Mouse (Mus musculus) megakaryocyte progenitor cell, adult 5-6 weeks (primary cell): ENCODE measurements around the gene Osbp2. TPM values are rescaled to one million over a fixed set of nuclear protein-coding genes. Genes with fewer than 3 reads are reported as not detected.
A peak's percentile ranks its signal among the peaks of the same experiment; 100 is the strongest.

ENCODE experiments used
- ATAC-seq: replicated peaks from 2 replicates; pipeline ENCODE4 v1.8.0; 2016; ENCODE audit warnings: mild to moderate bottlenecking, moderate TSS enrichment, inconsistent platforms; ENCODE audit not compliant: poor library complexity
- total RNA-seq, 2 experiments: library from RNA; stranded (forward) in 1 of 2; stranded (reverse) in 1 of 2; fragments of 157-497, 149-512 nt in 1 of 2; fragments of 200-1000 nt in 1 of 2; gene quantifications; 2 replicates each; pipeline versions ENCODE4 v1.2.3 to v1.2.4; 2015 to 2017

Gene Osbp2
- total RNA-seq, 2 experiments from 2014 or later = not detected

DNA sequence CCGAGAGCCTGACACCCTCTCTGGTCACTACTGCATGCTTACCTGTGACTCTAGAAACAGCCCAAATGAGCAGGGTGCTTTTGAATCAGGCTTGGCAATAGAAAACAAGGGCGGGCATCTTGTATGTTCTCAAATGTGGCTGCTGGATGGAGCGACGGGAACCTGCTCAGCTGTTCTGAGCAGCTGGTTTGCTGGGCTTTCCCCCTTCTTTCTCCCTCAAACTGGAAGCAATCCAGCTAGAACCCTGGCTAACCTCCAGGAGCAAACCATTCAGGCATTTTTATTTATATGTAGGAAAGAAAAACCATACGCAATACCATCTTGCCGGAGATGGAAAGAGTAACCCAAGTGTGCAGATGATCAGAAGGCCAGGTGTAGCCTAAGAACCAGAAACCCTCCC is 147.0 kb downstream of the Osbp2 start:
- ATAC-seq = no peak

- peak; percentile 89 for ATAC-seq
These were observed 149.2 kb downstream of the Osbp2 start for GRCm38 (mm10) chr11:3714486-3714885.

GRCm38 (mm10) chr11:3710203-3710602 is 153.5 kb downstream of the Osbp2 start:
- ATAC-seq = no peak

DNA sequence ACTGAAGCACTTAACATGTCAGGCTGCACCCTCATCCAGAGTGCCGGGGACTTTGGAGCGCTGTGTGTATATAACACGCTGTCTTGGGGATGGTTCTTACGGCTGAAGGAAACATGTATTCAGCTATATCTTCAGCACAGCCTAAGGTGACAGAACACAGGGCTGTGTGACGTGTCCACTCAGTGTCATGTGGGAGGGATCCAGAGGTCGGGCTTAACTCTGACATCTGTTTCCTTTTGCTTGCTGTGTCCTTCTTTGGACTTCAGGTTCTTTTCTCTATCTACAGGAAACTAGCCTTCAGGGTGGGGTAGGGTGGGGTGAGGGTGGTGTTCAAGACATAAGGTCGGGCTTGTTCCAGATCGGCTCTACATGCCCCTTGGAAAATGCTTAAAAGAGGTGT is 156.6 kb downstream of the Osbp2 start:
- ATAC-seq = no peak

DNA sequence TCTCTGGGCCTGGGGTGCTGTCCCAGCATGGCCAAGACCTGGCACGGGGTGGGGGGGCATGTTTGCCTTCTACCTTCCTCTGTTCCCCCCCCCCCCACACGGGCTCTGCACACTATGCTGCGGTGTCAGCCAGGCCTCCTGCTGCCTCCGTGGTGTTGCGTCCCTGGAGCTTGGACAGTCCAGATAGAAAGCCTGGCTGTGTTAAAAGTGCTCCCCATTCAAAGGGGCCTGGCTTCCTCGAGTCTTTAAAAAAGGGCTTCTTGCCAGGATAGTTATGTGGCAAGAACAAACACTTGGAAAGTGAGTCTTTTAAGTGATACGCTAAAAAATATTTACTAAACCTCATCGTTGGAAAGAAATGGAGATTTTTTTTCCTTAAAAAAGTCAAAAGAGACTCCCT is 159.3 kb downstream of the Osbp2 start:
- ATAC-seq = no peak

GRCm38 (mm10) chr11:3703089-3703992 is 160.4 kb downstream of the Osbp2 start:
- ATAC-seq = no peak

- ATAC-seq = 0 out of 2 replicates have a peak, but pooled peaks have one; percentile 37
These were observed 166.3 kb downstream of the Osbp2 start for GRCm38 (mm10) chr11:3697441-3697840.

GRCm38 (mm10) chr11:3696086-3696616 is 167.6 kb downstream of the Osbp2 start:
- ATAC-seq = no peak

GRCm38 (mm10) chr11:3691746-3692145 is 172.0 kb downstream of the Osbp2 start:
- no peak for ATAC-seq

- ATAC-seq = no peak
These were observed 176.8 kb downstream of the Osbp2 start for GRCm38 (mm10) chr11:3686885-3687284.

DNA sequence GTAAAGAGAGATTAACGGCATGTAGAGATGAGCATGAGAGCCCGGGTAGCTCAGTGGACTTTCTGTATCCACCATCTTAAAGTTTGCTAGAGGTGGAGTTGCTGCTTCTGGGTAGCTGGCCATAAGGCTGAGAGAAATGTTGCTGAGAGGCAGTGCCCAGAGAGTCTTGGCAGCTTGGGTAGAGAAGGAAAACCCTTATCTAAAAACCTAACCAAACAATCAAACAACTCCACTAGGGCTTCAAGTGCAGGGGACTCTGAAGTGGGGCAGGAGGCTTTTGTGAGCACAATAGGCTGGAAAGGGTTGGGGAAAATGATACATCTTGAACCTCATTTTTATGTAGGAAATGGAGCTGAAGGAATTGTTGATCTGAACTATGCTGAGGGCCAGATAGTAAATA is 177.4 kb downstream of the Osbp2 start:
- no peak for ATAC-seq

DNA sequence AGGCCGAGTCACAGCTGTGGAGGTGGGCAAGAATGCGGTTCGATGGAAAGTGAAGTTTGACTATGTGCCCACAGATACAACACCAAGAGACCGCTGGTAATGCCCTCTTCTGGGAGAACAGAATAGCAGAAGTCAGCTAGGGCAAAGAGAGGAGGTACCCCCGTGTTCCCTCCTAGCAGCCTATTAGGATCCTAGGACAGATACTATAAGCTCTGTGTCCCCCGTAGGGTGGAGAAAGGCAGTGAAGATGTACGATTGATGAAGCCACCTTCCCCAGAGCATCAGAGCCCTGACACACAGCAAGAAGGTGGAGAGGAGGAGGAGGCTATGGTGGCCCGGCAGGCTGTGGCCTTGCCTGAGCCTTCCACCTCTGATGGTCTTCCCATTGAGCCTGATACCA is 178.3 kb downstream of the Osbp2 start:
- no peak for ATAC-seq

DNA sequence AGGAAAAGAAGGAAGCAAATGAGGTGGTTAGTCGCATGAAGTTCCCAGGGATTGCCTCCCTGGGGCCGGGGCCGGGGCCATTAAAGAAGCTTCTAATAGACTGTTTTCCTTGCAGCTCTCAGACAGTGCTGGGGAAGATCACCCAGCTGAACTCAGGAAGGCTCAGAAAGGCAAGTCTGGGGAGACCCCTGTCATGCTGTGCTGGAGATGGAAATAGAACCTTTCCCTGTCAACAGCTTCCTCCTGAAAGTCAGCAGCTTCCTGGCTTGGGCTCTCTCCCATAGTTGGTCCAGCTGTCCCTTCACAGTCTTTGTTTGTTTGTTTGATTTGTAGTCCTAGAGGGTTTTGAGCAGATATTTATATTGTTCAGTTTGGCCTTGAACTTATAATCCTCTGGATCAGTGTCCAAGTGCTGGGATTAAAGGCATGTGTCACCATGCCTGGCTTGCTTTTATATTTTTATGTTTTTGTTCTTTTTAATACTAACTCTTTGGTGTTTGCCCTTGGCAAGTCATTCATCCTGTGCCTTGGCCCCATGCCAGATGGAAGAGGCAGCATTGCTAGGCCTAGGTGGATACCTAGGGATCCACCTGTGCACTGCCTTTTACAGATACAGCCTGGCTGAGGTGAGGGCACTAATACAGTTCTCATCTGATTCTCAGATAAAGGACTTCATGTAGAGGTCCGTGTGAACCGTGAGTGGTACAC is 178.8 kb downstream of the Osbp2 start:
- ATAC-seq = no peak

DNA sequence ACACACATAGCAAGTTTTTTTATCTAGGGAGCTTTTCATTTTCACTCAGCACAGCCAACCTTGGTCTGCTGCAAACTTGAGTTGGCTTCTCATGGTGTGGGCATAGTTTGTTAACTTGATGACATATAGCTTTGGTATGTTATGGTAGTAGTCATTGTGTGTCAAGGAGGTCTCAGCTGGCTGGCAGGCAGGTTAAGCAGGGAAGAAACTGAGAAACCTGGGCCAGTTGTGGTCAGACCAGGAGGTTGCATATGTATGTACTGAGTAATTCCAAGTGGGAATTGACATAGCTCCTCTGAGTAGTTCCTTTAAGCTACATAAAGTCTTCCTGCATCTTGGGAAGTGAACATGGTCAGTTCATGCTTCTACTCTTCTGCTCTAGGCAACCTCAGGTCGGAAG is 179.5 kb downstream of the Osbp2 start:
- no peak for ATAC-seq

GRCm38 (mm10) chr11:3683696-3684095 is 180.0 kb downstream of the Osbp2 start:
- no peak for ATAC-seq

DNA sequence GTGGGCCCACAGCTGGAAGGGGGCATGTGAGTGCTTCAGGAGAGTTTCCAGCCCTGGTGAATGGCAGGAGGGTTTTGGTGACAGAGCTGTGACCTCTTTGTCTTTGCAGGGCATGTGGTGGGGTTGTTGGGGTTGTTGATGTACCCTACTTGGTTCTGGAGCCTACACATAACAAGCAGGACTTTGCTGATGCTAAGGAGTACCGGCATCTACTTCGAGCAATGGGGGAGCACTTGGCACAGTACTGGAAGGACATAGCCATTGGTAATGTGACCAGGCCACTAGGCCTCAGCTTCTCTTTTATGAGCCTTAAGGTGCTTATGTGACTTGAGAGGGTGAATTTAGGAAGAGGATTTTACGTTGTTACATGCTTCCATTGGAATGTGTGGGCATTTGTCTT is 183.9 kb downstream of the Osbp2 start:
- no peak for ATAC-seq

- no peak for ATAC-seq
These were observed 186.5 kb downstream of the Osbp2 start for GRCm38 (mm10) chr11:3677204-3677603.

- ATAC-seq = peak; percentile 34; the same call in 1 of the 2 replicates
These were observed 187.3 kb downstream of the Osbp2 start for GRCm38 (mm10) chr11:3676423-3676822.

DNA sequence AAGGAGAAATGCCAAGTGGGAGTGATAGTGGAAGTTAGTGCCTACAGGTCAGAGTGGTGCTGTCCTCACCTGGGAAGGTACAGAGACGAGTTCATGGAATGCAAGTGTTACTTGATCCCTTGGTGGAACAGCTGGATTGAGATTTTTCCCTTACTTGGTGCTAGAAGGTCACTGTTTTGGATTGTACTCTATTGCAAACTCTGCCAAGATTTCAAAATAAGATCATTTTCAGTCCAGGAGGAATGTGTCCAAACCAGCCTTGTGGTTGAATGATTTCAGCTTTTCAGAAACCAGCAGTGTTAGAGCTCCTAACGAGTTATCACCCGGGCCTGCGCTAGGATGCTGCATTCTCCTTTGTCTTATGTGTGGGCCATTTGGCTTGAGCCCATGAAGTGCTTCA is 189.2 kb downstream of the Osbp2 start:
- no peak for ATAC-seq

DNA sequence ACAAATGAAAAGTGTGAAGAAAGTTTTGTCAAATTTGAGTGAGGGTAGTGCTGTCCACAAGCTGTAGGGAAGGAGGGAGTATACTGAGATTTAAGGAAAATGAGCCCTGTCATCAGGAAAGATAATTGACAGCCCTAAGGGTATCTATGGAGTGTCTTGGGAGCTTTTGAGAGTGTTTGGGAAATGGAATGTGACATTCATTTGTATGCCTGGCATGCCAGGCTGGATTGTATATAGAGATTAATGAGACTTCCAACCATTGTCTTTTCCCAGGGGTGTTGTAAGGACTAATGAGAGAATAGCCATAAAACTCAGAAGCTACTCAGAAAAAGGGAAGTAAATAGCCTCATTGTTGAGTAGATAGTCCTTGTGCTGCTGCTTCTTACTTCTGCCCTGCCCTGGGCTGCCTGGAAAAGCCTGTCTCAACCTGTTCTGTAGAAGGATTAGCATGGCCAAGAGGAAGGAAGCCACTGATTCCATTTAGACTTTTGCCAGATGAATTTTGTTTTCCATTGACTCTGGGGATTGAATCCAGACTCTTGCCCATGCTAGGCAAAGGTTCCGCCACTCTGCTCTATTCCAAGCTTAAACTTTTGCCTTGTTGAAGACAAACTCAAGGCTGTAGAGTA is 192.6 kb downstream of the Osbp2 start:
- ATAC-seq = no peak

- ATAC-seq = no peak
These were observed 193.9 kb downstream of the Osbp2 start for GRCm38 (mm10) chr11:3669849-3670248.
